Mouse (Mus musculus) liver, adult 2 months (tissue): ENCODE data around the gene Gramd1b.

ENCODE experiments used
- CTCF ChIP-seq: fragments of 200-500 bp; IDR thresholded peaks from 2 replicates; pipeline ENCODE4 v1.5.1; 2011; ENCODE audit warnings: low read depth, low read length, control low read depth
- POLR2A ChIP-seq: fragments of 200-500 bp; IDR thresholded peaks from 2 replicates; pipeline ENCODE4 v1.6.1; 2011; ENCODE audit warnings: low read length, control low read depth; ENCODE audit not compliant: insufficient read depth; ENCODE audit errors: extremely low read depth

- TF ChIP-seq CTCF (no peak), POLR2A (no peak)
Measured at GRCm38 (mm10) chr9:40301475-40301874, 229.7 kb downstream of the Gramd1b start.
